Mouse (Mus musculus) embryonic facial prominence, embryonic 11.5 days (tissue): ENCODE results near the gene Spns3. TPM values are rescaled to one million over a fixed set of nuclear protein-coding genes. Genes with fewer than 3 reads are reported as not detected.

Source experiments
- ATAC-seq: fragments of 200-750 bp; cut with Nextera tagmentation; replicated peaks from 2 replicates; pipeline ENCODE4 v1.8.0; 2017; ENCODE audit warnings: low read depth; ENCODE audit not compliant: insufficient number of reproducible peaks, low FRiP score, low TSS enrichment
- DNase-seq: peaks from one replicate; pipeline ENCODE4 v3.0.0-alpha.2; 2015; ENCODE audit warnings: low spot score
- H3K27ac ChIP-seq: fragments of 300-500 bp; sonication (generic); replicated peaks from 2 replicates; pipeline ENCODE4 v1.5.1; 2014; ENCODE audit warnings: mild to moderate bottlenecking, low read depth, low read length, control low read depth
- H3K27me3 ChIP-seq: fragments of 300-500 bp; sonication (generic); 2 replicates; pipeline ENCODE4 v1.6.1; 2014; ENCODE audit warnings: mild to moderate bottlenecking, low read length, moderate library complexity, mixed read lengths; ENCODE audit not compliant: control insufficient read depth, insufficient read depth
- H3K36me3 ChIP-seq: fragments of 300-500 bp; sonication (generic); replicated peaks from 2 replicates; pipeline ENCODE4 v1.6.1; 2014; ENCODE audit warnings: low read depth, mild to moderate bottlenecking, low read length, moderate library complexity, mixed read lengths; ENCODE audit not compliant: control insufficient read depth, insufficient read depth
- H3K4me1 ChIP-seq: fragments of 300-500 bp; sonication (generic); 2 replicates; pipeline ENCODE4 v1.6.1; 2014; ENCODE audit warnings: low read length, mixed read lengths; ENCODE audit not compliant: control insufficient read depth, insufficient read depth
- H3K4me2 ChIP-seq: fragments of 300-500 bp; sonication (generic); 2 replicates; pipeline ENCODE4 v1.6.1; 2014; ENCODE audit warnings: low read depth, mild to moderate bottlenecking, control low read depth, low read length, moderate library complexity
- H3K4me3 ChIP-seq: fragments of 300-500 bp; sonication (generic); 2 replicates; pipeline ENCODE4 v1.5.1; 2014; ENCODE audit warnings: low read depth, low read length, control low read depth
- H3K9ac ChIP-seq: fragments of 300-500 bp; sonication (generic); replicated peaks from 2 replicates; pipeline ENCODE4 v1.6.1; 2014; ENCODE audit warnings: mild to moderate bottlenecking, control low read depth, low read length
- H3K9me3 ChIP-seq: fragments of 300-500 bp; sonication (generic); replicated peaks from 2 replicates; pipeline ENCODE4 v1.6.1; 2016; ENCODE audit warnings: mild to moderate bottlenecking, low read length, inconsistent platforms, mixed read lengths; ENCODE audit not compliant: control insufficient read depth
- WGBS: fragments of 180-500 bp; shearing (Covaris S2); extraction: QIAGEN DNeasy Blood & Tissue Kit; methylation state at CpG from one replicate; pipeline ENCODE4 v1.1.7; 2014; 5-methylcytosine and 5-hydroxymethylcytosine counted together
- polyA plus RNA-seq: library from polyadenylated mRNA; unstranded; fragments of >200 nt; fragmentation: Nextera tagmentation; extraction: Ambion mirVana; gene quantifications from 2 replicates; pipeline ENCODE4 v1.2.1, GENCODE M21; 2014

Spns3 gene
- polyA plus RNA-seq, 1 experiment from 2014 or later, result not detected

DNA sequence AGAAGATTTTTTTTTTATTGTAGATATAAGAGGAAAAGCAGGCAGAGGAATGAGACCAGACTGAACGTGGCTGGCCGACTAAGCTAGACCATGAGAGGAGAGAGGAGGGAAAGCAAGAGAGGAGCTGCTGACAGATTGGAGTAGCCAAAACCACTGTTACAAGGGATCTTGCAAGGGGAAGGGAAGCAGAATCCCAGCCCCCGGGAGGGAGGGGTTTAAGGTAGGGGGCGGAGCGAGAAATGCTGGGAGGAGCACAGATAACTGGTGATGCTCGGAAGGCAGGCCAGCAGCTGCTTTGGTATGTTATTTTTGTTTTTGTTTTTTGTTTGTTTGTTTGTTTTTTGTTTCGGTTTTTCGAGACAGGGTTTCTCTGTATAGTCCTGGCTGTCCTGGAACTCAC is 18.7 kb upstream of the Spns3 start:
- Histone ChIP-seq H3K27me3 (no peaks in the 10 kb centered on the region), H3K9me3 (no peaks in the 10 kb centered on the region), H3K9ac (no peak overlapping the region), H3K36me3 (no peaks in the 10 kb centered on the region), H3K4me2 (no peak overlapping the region), H3K4me1 (no peaks in the 10 kb centered on the region), H3K4me3 (no peak overlapping the region), H3K27ac (no peak overlapping the region)
- 54% methylated on average over 8 of the region's 8 CpGs for WGBS
- DNase-seq, result no peak
- no peak for ATAC-seq

DNA sequence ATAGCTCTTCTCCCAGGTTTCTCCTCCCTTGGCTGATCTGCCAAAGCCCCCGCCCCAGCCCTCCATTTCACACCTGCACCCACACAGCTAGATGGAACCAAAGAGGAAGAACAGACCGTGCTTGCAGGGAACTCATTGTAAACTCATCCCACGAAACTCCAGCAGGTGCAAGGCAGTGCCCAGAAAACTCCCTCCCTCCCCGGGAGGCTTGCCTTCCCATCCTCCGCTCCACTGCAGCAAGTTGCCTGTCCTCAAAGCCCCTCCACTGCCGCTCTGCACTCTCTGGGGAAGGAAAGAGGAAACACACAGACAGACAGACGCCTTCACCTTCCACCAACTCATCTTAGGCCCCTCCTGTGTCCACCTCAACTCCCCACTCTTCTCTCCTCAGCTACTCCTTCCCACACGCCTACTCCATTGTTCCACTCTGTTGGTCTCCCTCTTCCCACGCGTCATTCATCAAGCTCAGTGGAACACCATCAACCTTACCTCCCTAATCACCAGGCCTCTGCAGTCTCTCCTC is 16.6 kb upstream of the Spns3 start:
- WGBS, result 45% methylated on average over 10 of the region's 10 CpGs
- no peaks in the 10 kb centered on the region for H3K9me3 ChIP-seq
- H3K9ac ChIP-seq, result no peak overlapping the region
- H3K4me2 ChIP-seq, result no peak overlapping the region
- no peak overlapping the region for H3K27ac ChIP-seq
- H3K4me1 ChIP-seq, result no peaks in the 10 kb centered on the region
- ATAC-seq (no peak), DNase-seq (no peak)
- H3K4me3 ChIP-seq, result no peak overlapping the region
- H3K36me3 ChIP-seq, result no peaks in the 10 kb centered on the region
- H3K27me3 ChIP-seq, result no peaks in the 10 kb centered on the region

DNA sequence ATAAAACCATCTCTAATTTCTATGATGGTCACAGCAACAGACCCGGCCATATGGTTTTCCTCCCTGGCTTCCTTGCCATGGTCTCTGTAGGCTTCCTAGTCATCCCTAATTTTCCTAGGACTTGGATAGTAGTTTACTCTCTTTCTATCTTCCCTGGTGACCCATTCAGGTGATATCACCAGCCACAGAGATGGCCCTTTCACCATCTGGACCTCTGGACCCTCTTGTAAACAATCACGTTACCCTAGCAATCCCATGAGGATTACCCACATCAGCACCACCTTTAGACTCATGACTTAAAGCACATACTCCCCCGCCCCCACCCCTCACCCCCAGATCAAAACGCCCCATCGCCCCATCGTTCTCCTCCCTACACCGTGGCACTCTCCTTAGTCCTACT is 16.0 kb upstream of the Spns3 start:
- Histone ChIP-seq H3K4me2 (no peak overlapping the region), H3K9ac (no peak overlapping the region), H3K36me3 (no peaks in the 10 kb centered on the region), H3K9me3 (no peaks in the 10 kb centered on the region), H3K4me1 (no peaks in the 10 kb centered on the region), H3K27ac (no peak overlapping the region), H3K4me3 (no peak overlapping the region), H3K27me3 (no peaks in the 10 kb centered on the region)
- ATAC-seq (no peak), DNase-seq (no peak)
- WGBS, result 77% methylated on average over 7 of the region's 7 CpGs

DNA sequence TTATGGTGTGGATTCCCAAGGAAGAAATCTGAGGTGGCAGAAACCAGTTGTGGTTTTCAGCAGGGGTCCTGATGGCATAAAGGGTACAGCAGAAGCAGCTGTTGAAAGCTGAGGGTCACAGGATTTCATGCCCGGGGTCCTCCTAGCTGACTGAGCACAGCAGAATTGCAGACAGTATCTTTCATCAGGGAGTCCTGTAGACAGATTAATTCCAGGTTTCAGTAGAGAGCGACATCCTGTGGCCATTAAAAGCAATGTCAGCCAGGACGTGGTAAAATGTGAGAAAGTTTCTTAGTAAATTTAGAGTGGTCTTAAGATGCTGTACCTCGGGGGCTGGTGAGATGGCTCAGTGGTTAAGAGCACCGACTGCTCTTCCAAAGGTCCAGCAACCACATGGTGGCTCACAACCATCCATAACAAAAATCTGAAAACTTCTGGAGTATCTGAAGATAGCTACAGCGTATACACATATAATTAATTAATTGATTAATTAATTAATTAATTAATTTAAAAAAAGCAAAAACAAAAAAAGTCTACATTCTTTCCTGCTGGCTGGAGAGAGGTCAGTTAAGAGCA is 14.0 kb upstream of the Spns3 start:
- no peaks in the 10 kb centered on the region for H3K36me3 ChIP-seq
- H3K27ac ChIP-seq, result no peak overlapping the region
- no peak overlapping the region for H3K4me2 ChIP-seq
- 25% methylated on average over 6 of the region's 6 CpGs for WGBS
- no peaks in the 10 kb centered on the region for H3K4me1 ChIP-seq
- no peak overlapping the region for H3K9ac ChIP-seq
- no peaks in the 10 kb centered on the region for H3K9me3 ChIP-seq
- H3K27me3 ChIP-seq, result no peaks in the 10 kb centered on the region
- DNase-seq (peak; percentile 82), ATAC-seq (no peak)
- no peak overlapping the region for H3K4me3 ChIP-seq

DNA sequence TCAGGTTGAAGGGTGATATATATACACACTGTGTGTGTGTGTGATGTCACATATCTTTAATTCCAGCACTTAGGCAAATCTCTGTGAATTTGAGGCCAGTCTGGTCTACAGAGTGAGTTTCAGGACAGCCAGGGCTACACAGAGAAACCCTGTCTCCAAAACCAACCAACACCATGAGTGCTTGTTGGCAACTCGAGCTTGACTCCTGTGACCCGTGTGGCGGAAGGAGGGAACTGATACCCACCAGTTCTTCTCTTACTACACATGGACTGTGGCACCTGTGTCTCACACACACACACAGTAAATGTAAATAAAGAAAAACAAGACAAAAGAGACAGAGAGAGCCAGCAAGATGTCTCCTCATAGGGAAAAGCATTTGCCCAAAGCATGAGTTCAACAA is 10.4 kb upstream of the Spns3 start:
- no peaks in the 10 kb centered on the region for H3K27me3 ChIP-seq
- DNase-seq (no peak), ATAC-seq (no peak)
- H3K4me1 ChIP-seq, result no peaks in the 10 kb centered on the region
- H3K36me3 ChIP-seq, result no peaks in the 10 kb centered on the region
- 71% methylated on average over 3 of the region's 3 CpGs for WGBS
- H3K9ac ChIP-seq, result no peak overlapping the region
- H3K27ac ChIP-seq, result no peak overlapping the region
- H3K9me3 ChIP-seq, result no peaks in the 10 kb centered on the region
- no peak overlapping the region for H3K4me3 ChIP-seq
- no peak overlapping the region for H3K4me2 ChIP-seq

DNA sequence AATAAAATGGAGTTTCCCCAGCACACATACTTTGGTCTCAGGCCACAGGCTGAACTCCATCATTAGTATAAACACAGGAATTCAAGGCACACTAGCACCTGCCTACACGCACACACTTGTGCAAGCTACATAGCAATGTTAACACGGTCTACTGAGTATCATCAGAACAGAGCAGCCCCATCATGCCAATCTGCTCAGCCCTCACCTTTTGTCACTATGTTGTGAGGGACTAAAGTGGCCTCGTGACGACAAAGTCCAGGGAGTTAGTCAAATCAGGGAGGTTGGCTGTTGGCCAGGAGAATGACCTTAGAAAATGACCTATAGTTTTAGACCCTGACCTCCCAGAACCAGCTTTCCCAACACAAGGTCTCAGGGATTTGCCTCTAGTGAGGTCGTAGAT is 7.8 kb upstream of the Spns3 start:
- ATAC-seq (no peak; the same call in 1 of the 2 replicates), DNase-seq (no peak)
- WGBS, result 69% methylated on average over 5 of the region's 5 CpGs
- Histone ChIP-seq H3K27ac (no peak overlapping the region), H3K9ac (no peak overlapping the region), H3K36me3 (no peaks in the 10 kb centered on the region), H3K4me3 (no peak overlapping the region), H3K4me2 (no peak overlapping the region), H3K4me1 (no peaks in the 10 kb centered on the region), H3K27me3 (no peaks in the 10 kb centered on the region), H3K9me3 (no peaks in the 10 kb centered on the region)

DNA sequence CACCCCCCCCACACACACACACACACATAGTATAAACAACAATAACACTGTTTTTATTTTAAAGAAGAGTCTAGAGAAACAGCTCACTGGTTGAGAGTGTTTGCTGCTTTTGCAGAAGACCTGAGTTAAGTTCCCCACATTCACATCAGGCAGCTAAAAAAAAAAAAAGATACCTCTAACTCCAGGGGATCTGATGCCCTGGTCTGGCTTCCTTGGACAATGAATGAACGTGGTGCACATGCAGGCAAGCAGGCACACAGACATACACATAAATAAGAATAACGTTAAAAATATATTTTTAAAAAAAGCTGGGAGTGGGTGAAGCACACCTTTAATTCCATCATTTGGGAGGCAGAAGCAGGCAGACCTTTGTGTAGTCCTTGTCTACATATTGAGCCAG is 6.6 kb upstream of the Spns3 start:
- Histone ChIP-seq H3K4me1 (no peaks in the 10 kb centered on the region), H3K9ac (no peak overlapping the region), H3K9me3 (no peaks in the 10 kb centered on the region), H3K4me3 (no peak overlapping the region), H3K27ac (no peak overlapping the region), H3K36me3 (no peaks in the 10 kb centered on the region), H3K4me2 (no peak overlapping the region), H3K27me3 (no peaks in the 10 kb centered on the region)
- WGBS, result 65% methylated on average over 2 of the region's 2 CpGs
- DNase-seq, result no peak
- no peak for ATAC-seq

DNA sequence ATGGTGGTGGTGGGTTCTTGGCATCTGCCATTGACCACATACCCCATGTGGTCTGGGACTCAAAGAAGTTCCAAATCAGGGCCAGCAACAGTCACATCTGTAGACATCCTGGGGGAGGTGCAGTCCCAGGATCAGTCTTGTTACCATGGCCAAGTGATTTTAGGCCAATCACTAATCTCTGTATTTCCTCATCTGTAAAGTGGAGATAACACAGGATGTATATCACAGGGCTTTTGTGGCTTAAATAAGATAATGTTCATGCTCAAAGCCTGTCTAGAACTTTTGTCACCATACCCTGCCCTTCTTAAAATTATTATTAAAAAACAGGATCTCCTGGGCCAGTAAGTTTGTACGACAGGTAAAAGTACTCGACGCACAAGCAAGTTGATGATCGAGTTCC is 6.2 kb upstream of the Spns3 start:
- Histone ChIP-seq H3K4me3 (no peak overlapping the region), H3K9ac (no peak overlapping the region), H3K36me3 (no peaks in the 10 kb centered on the region), H3K4me2 (no peak overlapping the region), H3K27me3 (no peaks in the 10 kb centered on the region), H3K9me3 (no peaks in the 10 kb centered on the region), H3K27ac (no peak overlapping the region), H3K4me1 (no peaks in the 10 kb centered on the region)
- 91% methylated on average over 4 of the region's 4 CpGs for WGBS
- DNase-seq (no peak), ATAC-seq (no peak)
